Mouse (Mus musculus) left cerebral cortex, postnatal 36 days (tissue): ENCODE measurements around the gene Nyap2. TPM values are rescaled to one million over a fixed set of nuclear protein-coding genes. Genes with fewer than 3 reads are reported as not detected.

Source experiments
- DNase-seq, 2 experiments: peaks; one replicate each; pipeline ENCODE4 v3.0.0; 2021 to 2022; ENCODE audit warnings: low spot score in 2 of 2, mixed read lengths in 1 of 2
- intact Hi-C: fragments of 180-260 bp; cut with DNase I; formaldehyde crosslinking; loops from one replicate; pipeline ENCODE4 v1.15.1; 2025
- total RNA-seq, 2 experiments: library from RNA; stranded (reverse); gene quantifications; 2 replicates each; pipeline ENCODE4 v1.2.3; 2021

Gene Nyap2
- 10 to 100 TPM; 42.2 to 43.6 TPM for total RNA-seq

DNA sequence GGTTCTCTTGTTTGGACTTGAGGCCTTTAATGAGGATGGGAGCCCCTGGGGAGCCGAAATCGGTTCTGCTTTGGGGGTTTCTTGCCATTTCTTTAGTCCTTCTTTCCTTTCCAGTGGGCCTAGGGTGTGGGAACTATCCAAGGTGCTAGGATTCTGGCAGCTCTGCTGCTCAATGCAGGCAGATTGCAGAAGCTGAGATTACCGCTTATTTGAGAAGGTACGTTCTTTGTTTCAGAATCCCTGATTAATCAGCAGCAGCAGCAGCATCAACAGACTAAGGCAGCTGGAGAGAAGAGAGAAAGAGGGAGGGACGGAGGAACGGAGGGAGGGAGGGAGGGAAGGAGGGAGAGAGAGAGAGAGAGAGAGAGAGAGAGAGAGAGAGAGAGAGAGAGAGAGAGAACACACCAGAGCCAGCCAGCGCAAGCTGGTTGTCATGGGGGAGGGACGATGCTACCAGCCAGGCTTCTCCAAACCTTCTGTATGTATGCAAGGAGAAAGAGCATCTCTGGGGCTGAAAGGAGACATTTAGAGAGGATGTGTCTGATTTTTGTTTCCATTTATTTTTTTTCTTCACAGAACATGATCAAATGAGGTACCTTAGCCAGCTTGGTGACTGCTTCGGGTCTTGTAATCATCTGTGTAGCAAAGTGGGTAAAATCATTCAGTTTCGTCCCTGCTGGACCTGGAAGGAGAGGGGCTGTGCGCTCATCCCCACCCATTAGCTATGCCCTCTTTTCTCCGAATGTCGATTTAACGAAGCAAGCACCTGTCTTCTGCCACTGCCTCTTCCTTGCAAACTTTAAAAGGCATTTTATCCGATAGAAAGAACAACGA is at the start of gene Nyap2:
Gene Nyap2, plus strand, starts transcription at position 120 of the 834 bp plus-strand sequence.
- DNase-seq: peak; percentile 59 to 60
- intact Hi-C loops: loop anchor here (5.0 to 10.0 kb wide), 3 partner anchors 100 to 225 kb away; no protein-coding TSS in a partner anchor

DNA sequence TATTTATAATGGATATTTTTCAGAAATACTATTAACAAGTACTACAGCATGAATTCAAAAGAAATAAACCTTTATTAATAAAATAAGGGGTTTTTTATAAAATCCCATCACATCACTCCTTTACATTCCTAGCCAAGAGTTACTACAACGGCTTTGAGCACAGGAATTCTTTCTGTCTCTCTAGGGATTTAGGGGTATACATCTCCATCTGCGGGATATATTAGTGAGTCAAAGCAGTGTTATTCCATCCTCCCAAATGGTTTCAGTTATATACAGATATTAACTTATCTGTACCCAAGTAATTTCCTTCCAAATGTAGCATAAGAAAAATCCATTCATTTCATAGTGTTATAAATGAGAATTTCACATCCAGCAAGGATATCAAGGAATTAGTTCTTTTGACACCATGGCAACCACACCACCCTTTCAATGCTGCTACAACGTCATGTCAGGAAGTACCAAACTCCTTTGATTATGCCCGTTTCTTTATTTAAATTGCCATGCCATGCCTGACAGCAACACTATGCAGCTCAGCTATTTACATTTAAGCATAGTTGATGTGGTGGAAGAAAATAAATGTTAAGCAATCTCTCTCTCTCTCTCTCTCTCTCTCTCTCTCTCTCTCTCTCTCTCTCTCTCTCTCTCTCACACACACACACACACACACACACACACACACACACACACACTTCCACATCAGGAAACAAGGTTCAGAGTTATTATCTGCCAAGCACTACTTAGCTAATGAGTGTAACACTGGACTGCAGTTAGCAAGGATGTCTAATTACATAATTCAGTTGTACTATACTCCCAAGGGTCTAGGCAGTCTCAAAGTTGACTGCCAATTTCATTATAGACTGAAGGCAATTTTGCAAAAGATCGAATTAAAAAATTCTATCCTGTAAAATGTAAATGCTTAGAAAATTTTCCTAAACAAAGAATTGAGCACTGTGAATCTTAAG is 33.6 kb upstream of the Nyap2 start:
- intact Hi-C loops: no loop called here
- DNase-seq: no peak

DNA sequence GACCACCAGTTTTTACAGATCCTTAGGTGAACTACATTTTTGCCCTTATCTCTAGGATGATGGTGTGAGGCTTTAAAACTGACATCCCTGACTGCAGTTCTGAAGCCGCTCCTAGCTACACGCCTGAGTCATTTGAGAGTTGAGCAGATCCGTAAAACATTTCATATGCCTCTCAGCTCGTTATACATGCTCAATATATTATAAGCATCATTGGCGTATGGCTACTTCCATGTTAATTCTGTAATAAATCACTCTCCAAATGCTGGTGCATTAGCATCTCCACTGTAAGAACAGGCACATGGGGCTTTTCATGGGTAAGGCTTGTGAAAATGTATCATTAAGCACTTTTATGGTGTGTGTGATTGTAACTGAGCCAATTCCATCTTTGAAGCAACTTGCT is 18.4 kb upstream of the Nyap2 start:
- no peak for DNase-seq
- intact Hi-C loops: no loop called here

DNA sequence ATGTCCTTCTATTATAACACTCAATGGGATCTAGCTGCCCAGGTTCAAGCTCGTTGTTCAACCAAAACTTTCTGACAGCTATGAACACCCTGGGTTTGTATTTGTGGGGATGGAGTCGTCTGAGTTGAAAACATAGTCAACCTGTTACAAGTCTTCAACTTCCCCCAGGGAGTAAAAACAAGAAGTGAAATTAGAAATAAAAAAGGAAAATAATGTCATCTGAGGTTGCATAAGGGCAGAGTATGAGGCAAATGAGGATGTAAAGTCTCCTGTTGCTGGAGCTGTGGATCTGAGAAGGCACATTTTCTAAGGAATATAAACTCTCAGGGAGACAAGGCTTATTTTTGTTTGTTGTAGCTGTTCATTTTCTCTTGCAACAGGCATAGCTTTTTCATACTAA is 17.9 kb upstream of the Nyap2 start:
- intact Hi-C loops: no loop called here
- DNase-seq: no peak

- DNase-seq: no peak
- intact Hi-C loops: no loop called here
Observed at GRCm38 (mm10) chr1:81062811-81063210, 13.9 kb upstream of the Nyap2 start.

DNA sequence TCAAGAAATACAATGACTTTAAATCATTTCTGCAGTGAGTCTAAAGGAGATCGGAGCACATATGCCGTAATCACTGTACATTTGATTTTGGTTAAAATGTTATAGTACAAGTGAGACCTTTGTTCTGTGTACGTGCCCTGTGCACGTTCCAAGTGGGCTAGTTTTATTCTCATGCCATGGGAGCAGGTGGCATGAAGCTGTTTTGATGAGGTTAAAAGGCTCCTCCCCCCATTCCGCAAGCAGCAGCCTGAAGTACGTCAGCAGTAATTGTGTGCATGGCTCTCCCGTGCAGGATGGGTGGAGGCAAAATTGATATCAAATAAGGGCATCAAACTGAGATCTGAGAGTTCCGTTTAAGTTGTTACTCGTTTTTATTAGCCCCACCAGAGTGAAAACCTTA is 491 bp upstream of the Nyap2 start:
- DNase-seq: peak; percentile 40 to 54
- intact Hi-C loops: loop anchor here (5.0 to 10.0 kb wide), 3 partner anchors 101 to 224 kb away; no protein-coding TSS in a partner anchor

DNA sequence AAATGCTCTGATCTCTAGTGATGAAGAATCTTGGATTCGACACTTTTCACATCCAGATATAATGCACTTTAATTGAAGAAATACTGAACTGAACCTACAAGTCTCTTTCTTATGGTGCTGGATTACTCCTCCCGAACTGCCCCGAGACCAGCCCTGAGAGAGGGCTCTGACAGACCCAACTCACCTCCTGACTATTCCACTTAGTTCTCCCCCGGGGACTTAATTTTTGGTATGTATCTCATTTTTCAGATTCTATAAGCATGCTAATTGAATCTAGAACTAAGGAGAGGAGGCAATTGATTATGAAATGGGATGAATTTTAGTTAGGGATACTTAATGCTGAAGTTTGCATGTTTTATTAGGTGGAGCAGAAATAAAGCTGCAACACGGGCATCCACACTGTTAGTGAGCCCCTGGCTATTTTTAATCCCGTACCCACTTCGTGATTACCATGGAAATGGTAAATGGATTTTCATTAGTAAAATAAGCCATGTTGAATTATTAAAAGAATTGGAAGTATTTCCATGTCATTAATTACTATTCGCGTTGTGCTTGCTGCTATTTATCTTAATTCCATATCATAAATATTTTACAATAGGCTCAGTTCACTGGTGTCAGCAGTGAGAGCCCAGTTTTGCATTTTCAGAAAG is 1.0 kb downstream of the Nyap2 start:
- no peak for DNase-seq
- intact Hi-C loops: loop anchor here (5.0 to 10.0 kb wide), 3 partner anchors 100 to 225 kb away; no protein-coding TSS in a partner anchor

DNA sequence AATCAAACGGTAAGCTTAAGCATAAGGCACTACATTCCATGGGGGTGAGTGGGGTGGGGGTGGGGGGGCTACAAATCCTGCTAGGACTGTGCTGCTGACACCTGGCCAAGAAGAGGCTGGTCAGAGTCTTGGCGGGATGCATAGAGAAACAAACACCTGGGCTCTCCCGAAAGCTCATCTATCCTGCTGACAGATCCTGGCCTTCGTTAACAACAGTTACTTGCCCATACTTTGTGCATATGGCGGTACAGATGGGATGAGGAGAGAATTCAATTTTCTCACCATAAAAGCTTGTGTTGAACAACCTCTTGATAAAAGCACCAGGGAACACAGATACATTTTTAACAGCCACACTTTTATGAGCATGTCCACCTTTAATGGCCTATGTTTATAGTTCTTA is 10.7 kb downstream of the Nyap2 start:
- no peak for DNase-seq
- intact Hi-C loops: no loop called here

DNA sequence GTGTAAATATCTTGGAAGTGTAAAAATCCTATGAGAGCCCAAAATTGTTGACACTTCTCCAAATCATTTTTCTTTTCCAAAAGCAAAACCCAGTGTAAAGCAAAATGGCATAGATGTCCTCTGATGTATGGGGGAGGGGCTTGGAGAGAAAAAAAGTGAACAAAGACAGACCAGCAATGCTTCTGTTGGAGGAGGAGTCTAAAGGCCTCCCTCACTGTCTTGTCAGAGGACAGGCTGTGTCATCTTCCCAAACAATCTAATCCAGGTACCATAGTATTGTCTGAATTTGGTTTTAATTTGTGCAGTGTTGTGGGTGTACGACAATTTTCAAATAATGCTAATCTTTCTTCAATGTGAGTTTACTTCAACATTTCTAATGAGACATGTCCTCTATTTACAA is 13.7 kb downstream of the Nyap2 start:
- intact Hi-C loops: no loop called here

DNA sequence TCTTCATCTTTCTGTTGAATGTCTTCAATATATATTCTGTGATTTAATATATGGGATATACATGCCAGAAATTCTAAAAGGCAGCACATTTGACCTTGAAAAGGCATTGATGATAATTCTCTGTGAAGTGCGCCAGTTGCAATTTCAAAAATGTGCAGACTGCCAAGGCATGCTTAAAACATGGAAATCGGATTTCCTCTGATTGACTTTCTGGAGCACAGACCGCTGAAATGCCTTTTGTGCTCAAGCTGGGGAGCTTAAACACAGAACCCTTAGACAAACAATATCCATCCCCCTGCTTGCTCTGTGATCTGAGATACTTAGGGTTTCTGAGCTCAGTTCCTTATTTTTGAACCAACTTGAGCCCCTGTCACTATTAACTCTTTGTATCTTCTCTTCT is 14.2 kb downstream of the Nyap2 start:
- no peak for DNase-seq
- intact Hi-C loops: no loop called here

More for the DNA sequence above, 13.7 kb downstream of the Nyap2 start:
- no peak for DNase-seq

GRCm38 (mm10) chr1:81092056-81092455 is 15.3 kb downstream of the Nyap2 start:
- no peak for DNase-seq
- intact Hi-C loops: no loop called here

- intact Hi-C loops: no loop called here
- no peak for DNase-seq
Observed at GRCm38 (mm10) chr1:81092886-81093285, 16.1 kb downstream of the Nyap2 start.

GRCm38 (mm10) chr1:81098950-81099349 is 22.2 kb downstream of the Nyap2 start:
- no peak for DNase-seq
- intact Hi-C loops: no loop called here

GRCm38 (mm10) chr1:81101749-81102148 is 25.0 kb downstream of the Nyap2 start:
- DNase-seq: no peak
- intact Hi-C loops: no loop called here

GRCm38 (mm10) chr1:81119732-81120131 is 43.0 kb downstream of the Nyap2 start:
- intact Hi-C loops: no loop called here
- no peak for DNase-seq

DNA sequence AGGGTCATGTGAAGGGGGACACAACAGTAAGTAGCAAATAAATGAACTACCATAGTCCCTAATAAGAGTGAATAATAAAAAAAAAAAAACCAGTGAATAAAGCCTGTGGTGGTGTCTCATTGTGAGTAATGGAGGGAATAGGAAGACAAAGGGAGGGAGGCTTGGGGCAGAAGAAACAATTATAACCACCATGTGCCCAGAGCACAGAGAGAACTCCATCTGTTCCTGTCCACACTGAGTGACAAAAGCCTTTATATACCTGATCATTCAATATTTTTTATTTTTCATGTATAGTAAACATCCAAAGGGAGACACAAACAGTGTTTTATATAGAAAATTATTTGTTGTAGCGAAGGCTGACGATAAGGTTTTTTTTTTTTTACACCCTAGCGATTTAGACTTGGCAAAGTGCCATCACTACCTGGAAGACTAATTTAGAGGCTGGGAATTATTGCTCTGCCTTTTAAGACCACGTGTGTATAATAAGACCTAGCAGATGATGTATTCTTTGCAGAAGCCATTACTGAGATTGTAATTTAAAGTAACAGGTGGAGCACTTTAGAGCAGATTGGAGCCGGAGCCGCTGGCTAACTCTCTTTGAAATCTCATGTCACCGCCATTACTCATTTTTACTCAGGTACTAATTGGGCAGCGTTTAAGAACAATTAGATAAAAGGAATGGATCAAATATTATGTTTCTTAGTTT is 55.4 kb downstream of the Nyap2 start:
- DNase-seq: no peak
- intact Hi-C loops: no loop called here

DNA sequence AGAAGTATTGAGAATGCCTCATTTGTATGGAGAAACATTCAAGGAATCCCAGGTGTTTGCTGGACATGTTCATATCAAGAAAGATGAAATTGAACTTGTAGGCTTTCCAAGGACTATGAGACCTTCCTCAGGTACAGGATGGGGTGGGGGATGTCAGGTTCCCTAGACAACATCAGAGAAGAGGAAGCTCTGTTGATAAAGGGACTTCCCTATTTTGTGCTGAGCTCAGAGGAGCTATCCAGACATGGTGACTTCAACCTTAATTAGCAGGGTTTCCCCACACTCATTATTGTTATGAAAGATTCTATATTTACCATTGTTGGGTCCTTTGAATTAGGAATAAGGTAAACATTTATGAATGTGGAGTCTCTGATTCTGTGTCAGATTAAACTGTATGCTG is 67.1 kb downstream of the Nyap2 start:
- no peak for DNase-seq
- intact Hi-C loops: no loop called here

DNA sequence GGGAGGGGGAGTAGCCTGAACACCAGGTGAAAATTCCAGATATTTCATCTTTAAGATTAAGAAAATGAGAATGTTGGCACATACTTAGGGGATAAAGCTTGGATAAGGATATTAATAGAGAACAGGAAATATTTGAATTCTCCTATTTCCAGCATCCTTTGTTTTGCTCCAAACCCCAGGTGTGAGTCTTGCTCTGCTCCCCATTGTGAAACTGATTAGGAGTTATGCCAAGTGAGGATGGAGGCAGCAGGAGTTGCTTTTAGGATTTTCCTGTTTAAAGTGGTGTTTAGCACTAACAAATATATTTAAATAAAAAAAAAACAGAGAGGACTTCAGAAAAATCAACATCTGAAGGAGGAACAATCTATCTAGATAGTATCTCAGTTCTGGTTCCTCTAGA is 68.8 kb downstream of the Nyap2 start:
- DNase-seq: no peak
- intact Hi-C loops: no loop called here

GRCm38 (mm10) chr1:81169245-81169644 is 92.5 kb downstream of the Nyap2 start:
- intact Hi-C loops: no loop called here
- no peak for DNase-seq
